Mouse (Mus musculus): ENCODE measurements around the gene Zfp36. TPM values are rescaled to one million over a fixed set of nuclear protein-coding genes. Genes with fewer than 3 reads are reported as not detected.
A peak's percentile ranks its signal among the peaks of the same experiment; 100 is the strongest.

The Zfp36 gene
- total and polyA plus RNA-seq, 2 experiments from 2014 or later = 3.0 to 3.9 TPM

DNA sequence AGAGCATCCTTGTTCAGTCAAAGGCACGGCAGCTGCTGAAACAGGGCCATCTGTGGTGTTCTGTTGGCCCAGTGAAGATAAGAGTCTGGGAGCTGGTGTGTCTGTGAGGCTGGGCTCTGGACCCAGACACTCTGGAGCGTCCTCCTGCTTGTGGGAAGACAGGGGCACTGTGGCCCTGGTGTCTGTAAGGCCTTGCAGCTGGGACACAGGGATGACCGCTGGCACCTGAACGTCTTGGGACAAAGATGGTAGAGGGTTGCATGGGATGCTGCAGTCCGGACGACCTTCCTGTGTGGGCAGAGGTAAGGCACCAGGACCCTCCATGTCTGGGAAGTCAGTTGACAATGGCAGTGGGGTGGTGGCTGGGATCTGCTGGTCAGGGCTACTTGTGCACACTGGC lies 19.8 kb downstream of the Zfp36 start:
- Histone ChIP-seq H3K4me2 (ENCODE audit: low read depth, low read length) (no peak overlapping the region), H3K27me3 (ENCODE audit: insufficient read depth, low read length) (no peaks in the 10 kb centered on the region), H3K4me1 (ENCODE audit: insufficient read depth, low read length) (no peaks in the 10 kb centered on the region), H3K9ac (replicated peaks; ENCODE audit: low read length) (no peak overlapping the region), H3K27ac (no peak overlapping the region), H3K36me3 (ENCODE audit: insufficient read depth, low read length) (no peaks in the 10 kb centered on the region), H3K4me3 (ENCODE audit: low read length) (no peak overlapping the region), H3K9me3 (ENCODE audit: low read length) (no peaks in the 10 kb centered on the region)
- no peak for TF ChIP-seq CTCF (IDR thresholded peaks at IDR 0.05; ENCODE audit: low read depth)
- DNase-seq (ENCODE audit: low spot score) = no peak
- ATAC-seq = no peak
- WGBS = 93% methylated on average over 6 of the region's 6 CpGs

- Histone ChIP-seq H3K36me3 (ENCODE audit: insufficient read depth, low read length) (no peaks in the 10 kb centered on the region), H3K9ac (replicated peaks; ENCODE audit: low read length) (no peak overlapping the region), H3K27me3 (ENCODE audit: insufficient read depth, low read length) (no peaks in the 10 kb centered on the region), H3K4me2 (ENCODE audit: low read depth, low read length) (no peak overlapping the region), H3K4me3 (ENCODE audit: low read length) (no peak overlapping the region), H3K9me3 (ENCODE audit: low read length) (no peaks in the 10 kb centered on the region), H3K4me1 (ENCODE audit: insufficient read depth, low read length) (no peaks in the 10 kb centered on the region), H3K27ac (no peak overlapping the region)
- ATAC-seq (no peak), DNase-seq (ENCODE audit: low spot score) (no peak)
- WGBS = 84% methylated on average over 10 of the region's 10 CpGs
- TF ChIP-seq CTCF (IDR thresholded peaks at IDR 0.05; ENCODE audit: low read depth) = no peak
These were observed 20.2 kb downstream of the Zfp36 start for GRCm38 (mm10) chr7:28359854-28360253.

GRCm38 (mm10) chr7:28358431-28358830 lies 21.6 kb downstream of the Zfp36 start:
- ATAC-seq = no peak; the same call in 1 of the 2 replicates
- TF ChIP-seq CTCF (IDR thresholded peaks at IDR 0.05; ENCODE audit: low read depth) = no peak
- Histone ChIP-seq H3K27me3 (ENCODE audit: insufficient read depth, low read length) (no peaks in the 10 kb centered on the region), H3K4me2 (ENCODE audit: low read depth, low read length) (no peak overlapping the region), H3K4me1 (ENCODE audit: insufficient read depth, low read length) (no peaks in the 10 kb centered on the region), H3K4me3 (ENCODE audit: low read length) (no peak overlapping the region), H3K27ac (no peak overlapping the region), H3K36me3 (ENCODE audit: insufficient read depth, low read length) (peaks cover 12% of the 10 kb centered on the region), H3K9me3 (ENCODE audit: low read length) (no peaks in the 10 kb centered on the region), H3K9ac (replicated peaks; ENCODE audit: low read length) (no peak overlapping the region)
- no peak for DNase-seq (ENCODE audit: low spot score)
- 77% methylated on average over 7 of the region's 7 CpGs for WGBS

DNA sequence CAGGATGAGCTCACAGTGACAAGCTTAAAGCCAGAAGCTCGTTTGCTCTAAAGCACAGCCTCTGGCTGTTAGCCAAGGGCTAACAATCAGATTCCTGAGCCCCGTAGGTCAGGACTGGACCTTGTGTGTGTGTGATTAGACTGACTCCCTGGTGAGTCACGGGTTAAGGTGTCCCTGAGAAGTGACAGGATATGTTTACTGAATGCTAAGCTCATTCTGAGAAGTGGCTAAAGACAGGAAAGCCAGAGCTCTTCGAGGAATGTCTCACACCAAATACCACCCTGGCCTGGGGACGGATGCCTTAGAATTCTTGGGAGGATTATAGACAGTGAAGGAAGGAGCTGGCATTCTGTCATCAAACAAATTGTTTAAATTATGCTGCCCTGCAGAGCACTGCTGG lies 22.1 kb downstream of the Zfp36 start:
- no peak for DNase-seq (ENCODE audit: low spot score)
- Histone ChIP-seq H3K36me3 (ENCODE audit: insufficient read depth, low read length) (peaks cover 17% of the 10 kb centered on the region), H3K27ac (no peak overlapping the region; the same call in 1 of the 2 replicates), H3K9ac (replicated peaks; ENCODE audit: low read length) (no peak overlapping the region), H3K4me1 (ENCODE audit: insufficient read depth, low read length) (no peaks in the 10 kb centered on the region), H3K27me3 (ENCODE audit: insufficient read depth, low read length) (no peaks in the 10 kb centered on the region), H3K9me3 (ENCODE audit: low read length) (no peaks in the 10 kb centered on the region), H3K4me3 (ENCODE audit: low read length) (no peak overlapping the region), H3K4me2 (ENCODE audit: low read depth, low read length) (no peak overlapping the region)
- no peak for ATAC-seq
- TF ChIP-seq CTCF (IDR thresholded peaks at IDR 0.05; ENCODE audit: low read depth) = no peak
- WGBS = 7% methylated on average over 5 of the region's 5 CpGs

DNA sequence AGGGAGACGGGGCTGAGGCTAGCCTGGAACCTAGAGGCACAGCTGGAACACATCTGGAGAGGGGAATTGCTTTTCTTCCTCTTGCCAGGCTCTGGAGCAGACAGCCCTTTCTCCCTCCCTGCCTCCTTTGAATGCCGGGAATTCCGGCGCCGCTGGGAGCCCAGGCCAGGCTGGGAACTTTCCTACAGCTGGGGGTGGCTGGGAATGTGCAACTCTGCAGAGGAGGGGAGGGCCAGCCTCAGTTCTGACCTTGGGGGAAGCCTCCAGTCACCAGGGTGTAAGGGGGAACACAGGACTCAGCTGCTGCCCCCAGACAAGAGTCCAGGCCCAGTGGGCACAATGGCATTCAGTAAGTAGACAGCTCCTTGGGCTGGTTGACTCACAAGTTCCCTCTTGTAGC lies 23.1 kb downstream of the Zfp36 start:
- ATAC-seq (no peak; the same call in 1 of the 2 replicates), DNase-seq (ENCODE audit: low spot score) (no peak)
- H3K4me3 ChIP-seq (ENCODE audit: low read length) = no peak overlapping the region
- no peaks in the 10 kb centered on the region for H3K27me3 ChIP-seq (ENCODE audit: insufficient read depth, low read length)
- peak overlapping the region; percentile 38; the same call in 1 of the 2 replicates for H3K27ac ChIP-seq
- H3K9ac ChIP-seq (replicated peaks; ENCODE audit: low read length) = no peak overlapping the region
- no peak for TF ChIP-seq CTCF (IDR thresholded peaks at IDR 0.05; ENCODE audit: low read depth)
- no peaks in the 10 kb centered on the region for H3K9me3 ChIP-seq (ENCODE audit: low read length)
- WGBS = 4% methylated on average over 5 of the region's 5 CpGs
- no peaks in the 10 kb centered on the region for H3K4me1 ChIP-seq (ENCODE audit: insufficient read depth, low read length)
- peaks cover 19% of the 10 kb centered on the region for H3K36me3 ChIP-seq (ENCODE audit: insufficient read depth, low read length)
- no peak overlapping the region for H3K4me2 ChIP-seq (ENCODE audit: low read depth, low read length)

DNA sequence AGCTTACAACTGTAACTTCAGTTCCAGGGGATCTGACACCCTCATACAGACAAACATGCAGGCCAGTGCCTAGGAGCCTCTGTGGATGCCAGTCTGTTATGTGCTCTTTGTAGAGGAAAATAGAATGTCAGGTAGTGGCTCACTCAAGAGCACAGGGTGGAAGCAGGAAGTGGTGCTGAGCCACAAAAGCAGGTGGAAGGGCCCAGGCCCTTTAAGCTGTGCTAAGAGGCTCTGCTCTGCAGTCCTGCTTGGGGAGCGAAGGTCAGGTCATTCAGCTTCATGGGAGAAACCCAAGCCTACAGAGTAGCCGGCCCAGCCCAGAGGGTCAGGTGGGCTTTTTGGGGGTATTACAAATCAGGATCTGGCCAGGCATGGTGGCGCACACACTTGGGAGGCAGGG lies 24.8 kb downstream of the Zfp36 start:
- WGBS = 90% methylated on average over 3 of the region's 3 CpGs
- Histone ChIP-seq H3K4me1 (ENCODE audit: insufficient read depth, low read length) (peaks cover 7% of the 10 kb centered on the region; the same call in 1 of the 2 replicates), H3K9me3 (ENCODE audit: low read length) (no peaks in the 10 kb centered on the region), H3K4me3 (ENCODE audit: low read length) (no peak overlapping the region), H3K36me3 (ENCODE audit: insufficient read depth, low read length) (peaks cover 19% of the 10 kb centered on the region), H3K9ac (replicated peaks; ENCODE audit: low read length) (no peak overlapping the region), H3K4me2 (ENCODE audit: low read depth, low read length) (no peak overlapping the region), H3K27ac (no peak overlapping the region), H3K27me3 (ENCODE audit: insufficient read depth, low read length) (no peaks in the 10 kb centered on the region)
- TF ChIP-seq CTCF (IDR thresholded peaks at IDR 0.05; ENCODE audit: low read depth) = no peak
- ATAC-seq (no peak), DNase-seq (ENCODE audit: low spot score) (no peak)

DNA sequence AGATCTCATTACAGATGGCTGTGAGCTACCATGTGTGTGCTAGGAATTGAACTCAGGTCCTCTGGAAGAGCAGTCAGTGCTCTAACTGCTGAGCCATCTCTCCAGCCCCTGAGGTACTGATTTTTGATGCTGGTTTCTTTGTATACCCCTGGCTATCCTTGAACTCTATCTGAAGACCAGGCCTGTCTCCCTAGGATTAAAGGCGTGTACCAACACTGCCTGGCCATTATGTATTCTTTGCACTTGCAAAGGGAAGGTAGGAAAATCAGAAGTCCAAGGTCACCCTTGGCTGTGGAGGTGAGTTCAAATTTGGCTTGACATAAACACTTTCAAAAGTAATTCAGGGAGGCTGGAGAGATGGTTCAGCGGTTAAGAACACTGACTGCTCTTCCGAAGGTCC lies 25.5 kb downstream of the Zfp36 start:
- Histone ChIP-seq H3K27ac (no peak overlapping the region), H3K27me3 (ENCODE audit: insufficient read depth, low read length) (no peaks in the 10 kb centered on the region), H3K4me1 (ENCODE audit: insufficient read depth, low read length) (peaks cover 7% of the 10 kb centered on the region; the same call in 1 of the 2 replicates), H3K4me3 (ENCODE audit: low read length) (no peak overlapping the region), H3K4me2 (ENCODE audit: low read depth, low read length) (no peak overlapping the region), H3K9ac (replicated peaks; ENCODE audit: low read length) (no peak overlapping the region), H3K9me3 (ENCODE audit: low read length) (no peaks in the 10 kb centered on the region), H3K36me3 (ENCODE audit: insufficient read depth, low read length) (peaks cover 19% of the 10 kb centered on the region)
- ATAC-seq = no peak
- DNase-seq (ENCODE audit: low spot score) = no peak
- 91% methylated on average over 3 of the region's 3 CpGs for WGBS
- no peak for TF ChIP-seq CTCF (IDR thresholded peaks at IDR 0.05; ENCODE audit: low read depth)

Measured in hindbrain, postnatal 0 days (tissue).